Mouse (Mus musculus) spleen, embryonic (tissue): ENCODE measurements around the gene Nit1.

ENCODE experiments used
- CTCF ChIA-PET: fragments of 350-600 bp; sonication (Branson Sonifier 250); formaldehyde crosslinking; loops from one replicate; lab custom pipeline; 2022; lab: Charles Lee

Gene Nit1

GRCm38 (mm10) chr1:171295063-171295402 is 50.4 kb downstream of the Nit1 start:
- CTCF ChIA-PET: interaction anchor here (0.6 kb wide), 1 partner anchor 33 kb away, joined by 3 read pairs; no protein-coding TSS in a partner anchor

- CTCF ChIA-PET: no interaction called here
Observed at GRCm38 (mm10) chr1:171294298-171295062, 51.0 kb downstream of the Nit1 start, which contains the start of gene Ufc1. TSS of gene Ufc1 (minus strand) at chr1:171295024.

- CTCF ChIA-PET: no interaction called here
Observed at GRCm38 (mm10) chr1:171293906-171294297, 51.5 kb downstream of the Nit1 start.

GRCm38 (mm10) chr1:171293351-171293750 is 52.1 kb downstream of the Nit1 start:
- CTCF ChIA-PET: interaction anchor here (0.8 kb wide), 1 partner anchor 16 kb away, joined by 3 read pairs; no protein-coding TSS in a partner anchor

- CTCF ChIA-PET: interaction anchor here (0.7 to 0.8 kb wide), 2 partner anchors 8 to 27 kb away, joined by 3 to 5 read pairs; no protein-coding TSS in a partner anchor
Observed at GRCm38 (mm10) chr1:171288328-171288727, 57.1 kb downstream of the Nit1 start.
